Mouse (Mus musculus): Measurements from ENCODE around the gene Npm1.

Npm1 gene

DNA sequence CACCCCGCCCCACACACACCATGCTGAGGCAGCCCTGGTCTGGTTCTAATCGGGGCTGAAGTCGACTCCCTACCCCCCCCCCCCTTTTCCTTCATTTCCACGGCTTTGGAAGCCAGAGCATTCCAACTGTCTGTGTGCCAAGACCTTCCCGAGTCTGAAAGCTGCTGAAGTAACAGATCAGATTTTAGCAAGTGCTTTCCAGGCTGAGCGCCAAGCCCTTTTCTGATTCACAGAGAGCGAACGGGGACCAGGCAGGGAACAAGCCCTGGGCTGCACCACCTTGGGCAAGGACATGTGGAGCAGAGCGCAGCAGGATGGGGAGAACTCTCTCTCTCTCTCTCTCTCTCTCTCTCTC, 16.9 kb downstream of the Npm1 start:
- peak; percentile 80 for DNase-seq (ENCODE audit: low read depth, low spot score)

DNA sequence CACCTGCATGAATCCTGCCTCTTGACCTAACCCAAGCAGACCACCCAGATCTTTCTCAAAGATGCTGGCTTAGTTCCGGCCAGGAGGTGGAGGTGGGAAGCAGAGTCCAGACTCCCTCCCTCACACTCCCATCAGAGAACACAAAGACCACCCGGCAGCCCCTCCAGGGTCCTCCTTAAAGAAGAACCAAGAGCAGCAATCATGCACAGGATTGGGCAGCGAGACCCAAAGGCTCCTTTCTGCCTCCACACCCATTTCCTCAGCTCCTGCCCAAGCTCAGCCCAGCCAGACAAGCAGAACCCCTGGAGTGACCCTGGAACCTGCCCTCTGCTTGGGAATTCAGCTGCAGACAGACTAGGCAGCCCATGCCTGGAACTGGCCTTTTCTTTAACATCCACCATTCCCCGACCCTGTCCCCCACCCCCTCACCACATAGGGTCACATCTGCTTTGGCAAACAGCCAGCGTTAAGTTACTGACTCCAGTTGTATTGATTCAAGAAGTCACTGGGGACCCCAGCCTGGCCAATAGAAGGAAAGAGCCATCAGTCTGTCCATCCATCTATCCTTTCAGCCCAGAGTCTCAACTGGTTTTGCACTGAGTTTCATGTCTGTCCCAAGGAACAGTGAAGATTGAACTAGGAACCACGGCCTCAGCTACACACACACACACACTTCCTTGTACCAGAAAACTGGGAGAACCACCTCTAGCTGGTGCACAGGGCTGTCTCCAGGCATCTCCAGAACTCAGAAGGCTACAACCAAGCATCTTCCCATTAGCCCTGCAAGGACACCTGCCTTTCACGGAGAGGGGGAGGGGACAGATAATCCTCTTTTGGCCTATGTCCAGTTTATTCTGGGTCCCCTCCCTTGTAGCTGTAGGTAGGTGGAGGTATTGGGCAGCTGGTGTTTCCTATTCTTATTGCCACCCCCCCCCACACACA, 17.5 kb downstream of the Npm1 start:
- DNase-seq (ENCODE audit: low read depth, low spot score): no peak

DNA sequence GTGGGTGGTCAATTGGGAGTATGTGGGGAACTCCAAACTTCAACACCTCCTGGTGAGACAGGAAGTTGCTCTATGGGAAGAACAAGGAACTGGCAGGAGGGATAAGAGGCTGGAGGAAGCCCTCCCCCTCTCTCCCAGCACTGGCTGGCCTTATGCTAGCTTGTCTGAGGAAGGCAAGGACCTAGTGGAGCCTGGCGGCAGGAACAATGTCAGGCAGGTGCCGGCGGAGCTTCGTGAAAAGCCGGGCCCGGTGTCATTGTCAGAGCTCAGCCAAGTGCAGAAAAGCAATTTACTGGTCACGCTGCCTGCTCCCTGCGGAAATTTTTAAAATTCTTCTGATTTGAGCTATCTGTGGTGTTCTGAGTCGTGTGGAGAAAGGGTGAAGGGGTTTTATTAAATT, 19.1 kb downstream of the Npm1 start:
- DNase-seq (ENCODE audit: low read depth, low spot score): no peak

DNA sequence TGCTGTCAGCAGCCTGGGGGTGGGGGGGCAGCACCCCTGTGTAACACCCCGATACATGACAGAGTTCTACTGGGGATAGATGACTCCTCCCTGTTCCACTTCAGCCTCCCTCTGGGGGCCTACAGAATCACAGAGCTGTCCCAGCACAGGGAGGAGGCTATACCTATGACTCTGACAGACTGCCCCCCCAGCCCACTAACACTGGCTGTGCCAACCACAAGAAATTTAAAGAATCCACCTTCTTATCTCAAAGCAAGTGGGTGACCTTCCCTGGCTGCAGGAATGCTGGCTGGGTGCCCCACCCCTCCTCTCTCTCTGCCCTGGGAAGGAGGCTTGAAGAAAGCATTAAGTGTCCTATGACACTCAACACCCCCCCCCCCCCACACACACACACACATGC, 20.2 kb downstream of the Npm1 start:
- no peak for DNase-seq (ENCODE audit: low read depth, low spot score)

DNA sequence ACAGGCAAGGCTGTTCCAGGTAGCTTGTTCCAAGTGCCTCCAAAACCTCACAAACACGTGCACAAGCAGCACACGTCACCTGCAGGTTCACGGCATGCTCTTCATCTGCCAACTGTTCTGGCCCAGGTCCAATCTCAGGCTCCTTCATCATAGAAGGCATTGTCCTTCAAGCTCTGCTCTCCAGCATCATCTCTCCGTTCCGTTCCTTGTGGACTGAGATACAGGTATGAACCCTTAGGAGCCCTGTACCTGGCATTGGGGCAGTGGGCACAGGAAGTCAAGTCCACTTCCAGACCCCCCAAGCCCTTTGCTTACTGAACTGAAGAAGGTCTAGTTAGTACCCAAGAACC, 22.9 kb downstream of the Npm1 start:
- DNase-seq (ENCODE audit: low read depth, low spot score): no peak

DNA sequence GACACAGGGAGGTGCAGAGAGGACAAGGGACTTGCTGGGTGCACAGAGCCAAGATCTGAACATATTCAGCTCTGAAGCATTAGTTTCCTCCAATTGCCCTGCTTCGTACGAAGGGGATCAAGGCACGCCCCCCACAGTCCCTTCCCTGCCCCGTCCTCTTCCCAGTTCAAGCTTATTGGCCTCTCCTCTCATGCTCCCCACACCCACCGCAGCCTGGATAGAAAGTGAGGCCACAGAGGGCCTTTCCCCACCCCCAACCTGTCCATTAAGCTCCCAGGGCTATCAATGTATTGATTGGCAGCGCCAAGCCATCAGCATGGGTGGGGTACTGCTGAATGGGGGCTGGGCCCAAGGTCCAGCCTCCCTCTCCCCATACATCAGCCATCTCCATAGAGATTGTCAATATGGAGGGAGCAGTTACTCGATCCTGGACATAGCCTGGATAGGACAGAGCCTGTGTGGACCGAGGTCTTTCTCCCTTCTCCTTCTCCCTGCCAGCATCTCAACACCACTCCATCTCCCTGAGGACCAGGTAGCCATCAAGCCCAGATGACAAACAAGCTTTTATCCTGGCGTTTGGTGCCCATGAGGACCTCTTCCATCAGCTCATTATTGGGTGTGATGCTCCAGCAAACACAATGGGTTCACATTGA, 23.4 kb downstream of the Npm1 start:
- DNase-seq (ENCODE audit: low read depth, low spot score): no peak

DNA sequence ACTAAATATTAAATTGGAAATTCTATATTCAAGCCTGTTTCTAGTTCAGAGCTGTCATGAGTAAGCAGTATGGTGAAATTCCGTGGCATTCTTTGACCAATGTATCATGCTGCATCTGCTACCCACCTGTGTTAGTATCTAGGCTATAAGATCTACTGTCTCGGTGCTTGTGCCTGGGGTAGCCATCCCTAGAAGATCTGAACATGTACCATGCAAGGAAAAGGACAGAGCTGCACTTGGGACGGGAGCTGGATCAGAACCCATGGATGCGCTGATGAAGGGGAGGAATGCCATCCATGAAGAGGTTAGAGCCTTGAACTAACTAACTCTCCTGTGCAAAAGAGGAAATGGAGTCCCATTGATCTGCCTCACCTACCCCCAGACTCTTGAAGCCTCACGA, 24.3 kb downstream of the Npm1 start:
- DNase-seq (ENCODE audit: low read depth, low spot score): no peak

DNA sequence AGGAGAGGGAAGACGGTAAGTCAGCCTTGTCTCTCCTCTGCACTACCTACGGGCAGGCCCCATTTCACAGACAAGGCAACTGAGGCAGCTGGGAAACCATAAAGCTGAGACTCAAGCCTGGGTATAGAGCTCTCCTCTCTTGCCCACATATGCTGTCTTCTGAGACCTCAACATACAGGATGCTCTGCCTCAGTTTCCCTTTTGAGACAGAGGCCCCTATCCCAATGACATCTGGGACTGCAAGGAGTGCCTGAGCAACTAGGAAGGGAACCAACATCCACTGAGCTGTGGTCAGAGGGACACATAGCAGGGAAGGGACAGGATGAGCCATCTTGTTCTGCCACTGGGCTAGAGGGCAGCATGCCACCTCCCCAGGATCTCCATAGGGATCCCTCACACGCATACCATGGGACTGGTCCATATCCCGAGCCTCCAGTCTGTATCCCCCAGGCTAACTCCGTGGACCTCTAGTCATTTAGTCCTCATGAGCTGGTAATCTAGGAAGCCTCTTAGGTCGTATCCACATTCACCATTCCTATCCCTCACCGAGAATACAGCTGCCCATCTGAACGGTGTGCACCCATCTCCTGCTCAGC, 28.5 kb downstream of the Npm1 start:
- no peak for DNase-seq (ENCODE audit: low read depth, low spot score)

DNA sequence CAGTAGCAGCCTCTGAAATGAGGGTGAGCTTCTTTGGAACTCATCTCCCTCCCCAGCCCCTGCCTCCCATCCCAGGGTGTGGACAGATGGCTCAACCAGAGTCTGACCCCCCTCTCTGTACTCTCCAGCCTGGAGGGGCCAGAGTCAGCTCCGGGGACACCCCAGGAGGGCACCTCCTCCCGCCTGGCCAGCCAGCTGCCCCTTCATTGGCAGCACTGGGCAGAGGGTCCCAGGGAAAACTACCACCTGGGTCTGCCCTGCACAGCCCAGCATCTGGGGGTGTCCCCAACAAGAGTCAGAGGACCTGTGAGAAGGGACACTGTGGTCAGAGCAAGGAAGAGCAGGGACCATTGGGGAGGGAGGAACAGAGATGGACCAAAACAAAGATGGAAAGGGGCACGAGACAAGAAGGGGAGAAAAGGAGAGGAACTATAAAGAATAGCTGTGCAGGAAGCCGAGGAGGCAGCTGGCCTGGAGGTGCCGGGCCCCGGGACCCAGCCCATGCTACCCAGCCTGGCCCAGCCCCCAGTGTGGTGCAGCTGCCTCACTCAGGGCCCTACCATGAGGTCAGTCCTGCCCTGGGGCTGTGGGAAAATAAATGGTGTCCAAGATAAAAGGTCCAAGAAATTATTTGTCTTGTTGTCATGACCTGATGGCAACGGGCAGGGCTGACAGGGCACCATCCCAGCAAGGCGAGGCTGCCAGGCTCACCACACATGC, 30.2 kb downstream of the Npm1 start:
- DNase-seq (ENCODE audit: low read depth, low spot score): no peak

DNA sequence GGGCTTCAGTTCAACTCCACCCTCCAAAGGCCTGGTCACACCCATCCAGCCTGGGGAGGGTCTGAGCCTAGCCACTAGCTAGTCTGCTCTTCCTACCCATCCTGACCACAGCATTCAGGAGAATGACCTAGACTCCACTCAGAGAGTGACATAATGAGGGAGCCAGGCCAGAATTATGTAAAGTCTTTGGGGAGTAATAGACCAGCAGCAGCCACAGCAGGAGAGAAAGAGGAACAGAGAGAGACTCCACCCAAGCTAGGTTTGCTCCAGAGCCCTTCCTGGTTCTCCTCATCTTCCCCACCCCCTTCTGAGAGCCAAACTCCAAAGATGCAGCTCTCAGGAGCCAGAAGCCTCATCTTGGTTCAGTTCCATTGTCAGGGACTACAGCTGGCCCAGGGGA, 35.9 kb downstream of the Npm1 start:
- peak; percentile 55 for DNase-seq (ENCODE audit: low read depth, low spot score)

DNA sequence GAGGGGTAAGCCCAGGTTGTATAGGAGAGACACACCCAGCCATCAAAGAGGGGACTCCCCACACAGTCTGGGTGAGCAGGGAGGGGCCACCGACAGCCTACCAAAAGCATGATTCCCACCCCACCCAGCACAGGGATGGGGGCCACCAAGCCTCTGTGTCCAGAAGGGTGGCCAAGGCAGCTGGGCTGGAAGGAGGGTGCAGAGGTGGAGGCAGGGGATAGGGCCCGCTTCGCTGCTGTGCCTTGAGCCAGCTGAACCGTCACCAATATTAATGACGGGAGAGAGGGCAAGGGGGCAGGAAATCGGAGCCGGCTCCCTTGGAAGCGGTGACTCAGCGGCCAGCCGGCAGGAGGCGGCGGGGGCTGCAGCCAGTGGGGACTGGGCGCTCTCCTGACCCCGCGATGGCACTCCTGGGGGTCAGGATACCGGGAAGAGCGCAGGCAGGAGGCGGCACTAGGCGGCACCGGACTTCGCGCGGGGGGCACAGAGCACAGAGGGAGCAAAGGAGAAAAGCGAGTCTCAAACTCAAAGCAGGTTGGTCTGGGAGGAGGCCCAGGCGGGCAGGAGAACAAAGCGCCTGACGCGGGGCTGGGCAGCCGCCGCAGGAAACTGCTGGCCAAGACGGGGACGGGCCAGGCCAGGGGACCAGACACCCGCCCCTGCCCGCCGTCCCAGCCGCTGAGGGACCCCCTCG, 40.3 kb downstream of the Npm1 start:
- DNase-seq (ENCODE audit: low read depth, low spot score): no peak

DNA sequence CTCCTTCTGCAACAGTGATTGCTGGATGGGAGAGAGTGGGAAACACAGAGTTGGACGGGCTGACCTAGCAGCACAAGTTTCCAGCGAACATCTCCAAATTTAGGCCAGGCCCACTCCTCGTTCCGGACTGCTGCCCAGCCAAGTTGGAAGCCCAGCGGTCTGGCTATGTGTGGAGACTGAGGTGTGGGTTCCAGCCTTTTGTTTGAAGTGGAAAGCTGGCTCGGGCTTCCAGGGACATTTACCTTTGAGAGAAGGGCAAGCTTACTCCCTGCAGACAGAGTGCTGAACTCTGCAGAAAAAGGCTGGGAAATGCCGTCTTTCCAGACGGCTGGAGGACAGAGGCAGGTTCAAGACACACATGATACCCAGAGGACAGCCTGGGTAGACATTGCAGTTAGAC, 43.5 kb downstream of the Npm1 start:
- DNase-seq (ENCODE audit: low read depth, low spot score): no peak

DNA sequence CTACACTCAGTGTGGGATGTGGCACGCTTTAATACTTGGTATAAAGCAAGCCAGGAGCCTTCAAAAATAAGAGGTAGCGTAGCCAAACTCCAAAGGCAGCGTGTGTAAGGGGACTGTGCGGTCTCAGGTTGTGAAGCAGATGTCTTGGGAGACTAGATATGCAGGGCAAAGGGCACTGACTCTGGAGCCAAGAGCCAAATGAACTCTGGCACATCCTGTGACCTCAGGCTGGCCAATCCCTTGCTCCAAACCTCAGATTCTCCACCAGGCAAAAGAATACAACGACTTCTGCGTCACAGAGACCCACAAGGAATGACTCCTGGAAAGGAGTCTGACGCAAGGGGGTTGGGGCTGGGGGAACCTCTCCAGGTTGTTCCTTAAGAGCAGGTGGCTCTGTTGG, 43.9 kb downstream of the Npm1 start:
- no peak for DNase-seq (ENCODE audit: low read depth, low spot score)

DNA sequence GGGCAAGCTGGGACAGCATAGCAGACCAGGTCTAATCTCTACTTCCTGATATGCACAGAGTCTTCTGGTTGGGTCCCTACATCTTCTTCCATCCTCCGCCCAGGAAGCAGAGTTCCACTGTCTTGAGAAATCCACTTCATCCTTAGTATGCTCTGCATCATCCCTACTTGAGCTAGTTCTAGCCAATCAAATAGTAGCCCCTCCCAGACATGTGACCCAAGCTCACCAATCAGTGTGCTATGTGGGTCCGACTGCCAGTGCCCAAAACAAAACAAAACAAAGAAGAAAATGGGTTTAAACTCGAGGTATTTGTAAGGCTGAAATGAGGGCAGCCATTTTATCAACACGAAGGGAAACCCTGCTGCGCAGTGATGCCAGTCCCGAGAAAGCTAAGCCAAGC, 44.5 kb downstream of the Npm1 start:
- no peak for DNase-seq (ENCODE audit: low read depth, low spot score)

DNA sequence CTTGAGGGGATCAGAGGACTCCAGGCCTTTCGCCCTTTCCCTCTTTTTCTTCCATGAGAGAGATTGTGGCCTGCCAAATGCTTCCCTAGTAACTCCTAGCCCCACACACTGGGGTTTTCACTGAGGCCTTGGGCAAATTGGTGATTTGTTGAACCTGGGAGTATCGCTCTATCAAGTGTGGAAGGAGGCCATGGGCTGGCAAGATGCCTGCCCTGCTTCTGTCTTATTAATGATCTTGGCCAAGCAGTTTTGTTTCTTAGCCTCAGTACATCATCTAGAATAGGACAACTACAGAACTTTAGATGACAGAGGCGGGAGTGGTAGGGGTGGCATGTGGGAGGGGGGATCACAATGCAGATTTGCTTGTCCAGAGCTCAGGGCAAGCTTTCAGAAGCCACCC, 47.2 kb downstream of the Npm1 start:
- no peak for DNase-seq (ENCODE audit: low read depth, low spot score)

DNA sequence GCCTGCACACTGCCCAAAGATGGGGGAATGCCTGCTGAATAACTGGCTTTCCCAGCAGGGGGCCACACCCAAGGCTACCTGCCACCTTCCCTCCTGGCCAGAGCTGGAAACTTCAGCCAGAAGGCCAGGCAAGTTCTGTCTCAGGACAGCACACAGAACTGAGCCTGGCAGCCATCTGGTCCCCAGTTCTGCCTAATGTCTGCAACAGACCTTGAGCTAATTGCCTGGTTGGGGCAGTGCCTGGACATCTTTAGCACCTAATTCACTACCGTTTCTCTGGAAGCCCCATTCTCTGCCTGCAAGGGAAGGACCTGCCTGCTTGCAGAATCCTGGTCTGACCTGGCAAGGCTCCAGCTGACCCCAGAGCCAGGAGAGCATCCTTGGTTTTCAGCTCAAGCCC, 50.6 kb downstream of the Npm1 start:
- no peak for DNase-seq (ENCODE audit: low read depth, low spot score)

DNA sequence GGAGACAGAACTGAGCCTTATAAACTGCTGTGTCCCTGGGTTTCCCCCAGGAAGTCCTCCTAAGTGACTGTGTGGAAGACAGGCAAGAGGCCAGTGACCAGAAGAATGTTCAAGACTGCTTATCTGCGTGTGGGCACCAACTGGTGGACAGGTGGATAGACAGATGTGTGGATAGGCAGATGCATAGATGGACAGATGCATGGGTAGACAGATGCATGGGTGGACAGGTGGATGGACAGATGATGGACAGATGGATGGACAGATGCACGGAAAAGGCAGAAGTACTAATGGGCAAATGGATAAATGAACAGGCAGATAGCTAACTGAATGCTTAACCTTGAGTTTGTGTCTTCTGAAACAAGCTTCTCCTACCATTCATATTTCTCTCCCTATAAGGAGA, 52.9 kb downstream of the Npm1 start:
- no peak for DNase-seq (ENCODE audit: low read depth, low spot score)

DNA sequence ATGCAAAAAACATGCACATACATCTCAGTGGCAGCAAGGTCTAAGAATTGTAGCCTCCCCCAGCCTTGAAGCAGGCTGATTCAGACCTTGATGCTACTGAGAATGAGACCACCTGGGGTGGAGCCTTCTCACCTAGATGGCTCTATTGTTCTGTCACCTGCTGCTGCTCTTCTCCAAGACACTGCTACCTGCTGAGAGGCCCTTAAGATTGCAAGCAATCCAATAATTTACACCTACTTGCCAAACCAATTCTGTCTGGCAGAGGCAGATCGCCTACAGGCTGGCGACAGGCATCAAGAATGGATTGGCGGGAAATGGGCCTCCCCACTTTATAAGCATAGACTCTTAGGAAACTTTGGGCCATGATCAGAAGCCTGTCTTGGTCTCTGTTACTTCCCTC, 55.5 kb downstream of the Npm1 start:
- no peak for DNase-seq (ENCODE audit: low read depth, low spot score)

DNA sequence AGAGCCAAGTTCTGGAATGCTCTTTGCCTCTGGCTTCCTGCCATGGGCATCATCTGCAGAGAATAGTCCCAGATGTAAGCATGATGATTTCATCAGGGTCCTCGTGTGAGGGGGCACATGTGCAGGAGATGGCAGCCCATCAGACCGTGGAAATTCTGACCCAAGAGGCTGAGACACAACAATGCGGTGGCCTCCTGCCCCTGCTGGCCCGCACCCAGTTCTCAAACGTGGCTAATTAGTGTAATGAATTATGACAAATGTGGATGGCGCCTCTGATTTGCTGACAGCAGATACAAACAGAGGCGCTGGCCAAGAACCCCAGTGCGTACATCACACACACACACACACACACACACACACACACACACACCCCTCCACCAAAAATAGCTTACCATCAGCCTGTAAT, 58.1 kb downstream of the Npm1 start:
- DNase-seq (ENCODE audit: low read depth, low spot score): no peak

DNA sequence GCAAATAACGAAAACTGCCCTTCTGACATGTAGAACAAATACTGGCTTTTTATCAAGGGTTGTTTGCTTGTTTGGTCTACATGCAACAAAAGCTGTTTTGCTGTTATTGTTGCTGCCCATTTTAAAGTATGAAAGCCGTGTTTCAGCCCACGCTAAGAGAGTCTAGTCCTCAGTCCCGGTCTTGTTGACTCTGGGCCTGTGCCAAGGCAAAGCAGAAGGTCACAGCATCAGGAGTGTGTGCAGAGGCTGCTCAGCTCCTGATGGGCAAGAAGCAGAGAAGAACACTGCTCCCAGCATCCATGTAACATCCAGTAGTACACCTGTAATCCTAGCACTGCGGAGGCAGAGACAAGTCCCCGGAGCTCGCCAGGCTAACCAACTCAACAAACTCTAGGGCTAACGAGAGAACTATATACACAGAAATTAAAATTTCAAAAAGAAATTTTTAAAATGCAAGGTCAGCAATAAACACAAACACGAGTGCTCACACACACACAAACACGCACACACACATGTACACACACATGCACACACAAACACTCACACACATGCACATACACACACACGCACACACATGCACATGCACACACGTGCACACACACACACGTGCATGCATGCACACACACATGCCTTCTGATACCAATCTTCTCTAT, 59.6 kb downstream of the Npm1 start:
- DNase-seq (ENCODE audit: low read depth, low spot score): no peak
